Mouse (Mus musculus) urinary bladder, adult 2 months (tissue): ENCODE results near the gene Gnb3. TPM values are rescaled to one million over a fixed set of nuclear protein-coding genes. Genes with fewer than 3 reads are reported as not detected.
"Not testable (repeated sequence)": the region's sequence is repeated elsewhere in the genome, so short reads cannot be mapped to it uniquely, and the experiment has no call there.

Experiments used
- DNase-seq: peaks from one replicate; pipeline ENCODE4 v3.0.0; 2022; ENCODE audit warnings: low spot score
- polyA plus RNA-seq: library from polyadenylated mRNA; depleted of rRNA; stranded (reverse); fragments of >200 nt; gene quantifications from 2 replicates; pipeline ENCODE4 v1.2.3, GENCODE M21; 2012

Gnb3 gene
- polyA plus RNA-seq, 1 experiment, result 0.32 TPM

DNA sequence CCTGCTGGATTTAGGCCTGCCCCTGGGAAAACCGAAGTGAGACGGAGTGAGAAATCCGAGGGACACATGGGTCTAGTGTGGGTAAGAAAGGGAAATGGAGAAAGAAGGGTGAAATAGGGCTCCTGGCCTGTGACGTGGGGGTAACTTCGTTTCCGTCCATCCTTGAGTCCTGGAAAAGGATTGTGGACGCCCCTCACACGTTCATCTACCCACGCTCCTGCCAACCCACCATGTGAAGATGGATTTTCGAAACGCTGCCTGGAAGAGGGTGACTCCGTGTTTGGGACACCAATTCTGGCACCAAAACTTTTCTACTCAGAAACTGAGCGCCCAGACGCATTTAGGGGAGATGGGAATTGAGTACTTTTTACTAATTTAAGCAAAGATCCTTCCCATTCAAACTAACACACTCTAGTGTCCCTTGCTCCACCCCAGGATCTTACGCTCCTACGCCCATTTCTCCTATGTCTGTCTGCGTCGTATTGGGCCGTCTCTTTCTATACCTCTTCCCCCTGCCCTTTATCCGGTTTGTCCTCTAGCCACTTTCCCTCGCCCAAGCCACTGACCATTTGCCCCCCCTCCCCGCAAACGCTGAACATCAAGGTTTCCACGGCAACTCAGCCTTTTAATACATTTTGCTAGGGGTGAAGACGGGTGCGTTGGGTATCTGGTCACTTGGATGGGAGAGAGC, 17.9 kb upstream of the Gnb3 start:
- no peak for DNase-seq

DNA sequence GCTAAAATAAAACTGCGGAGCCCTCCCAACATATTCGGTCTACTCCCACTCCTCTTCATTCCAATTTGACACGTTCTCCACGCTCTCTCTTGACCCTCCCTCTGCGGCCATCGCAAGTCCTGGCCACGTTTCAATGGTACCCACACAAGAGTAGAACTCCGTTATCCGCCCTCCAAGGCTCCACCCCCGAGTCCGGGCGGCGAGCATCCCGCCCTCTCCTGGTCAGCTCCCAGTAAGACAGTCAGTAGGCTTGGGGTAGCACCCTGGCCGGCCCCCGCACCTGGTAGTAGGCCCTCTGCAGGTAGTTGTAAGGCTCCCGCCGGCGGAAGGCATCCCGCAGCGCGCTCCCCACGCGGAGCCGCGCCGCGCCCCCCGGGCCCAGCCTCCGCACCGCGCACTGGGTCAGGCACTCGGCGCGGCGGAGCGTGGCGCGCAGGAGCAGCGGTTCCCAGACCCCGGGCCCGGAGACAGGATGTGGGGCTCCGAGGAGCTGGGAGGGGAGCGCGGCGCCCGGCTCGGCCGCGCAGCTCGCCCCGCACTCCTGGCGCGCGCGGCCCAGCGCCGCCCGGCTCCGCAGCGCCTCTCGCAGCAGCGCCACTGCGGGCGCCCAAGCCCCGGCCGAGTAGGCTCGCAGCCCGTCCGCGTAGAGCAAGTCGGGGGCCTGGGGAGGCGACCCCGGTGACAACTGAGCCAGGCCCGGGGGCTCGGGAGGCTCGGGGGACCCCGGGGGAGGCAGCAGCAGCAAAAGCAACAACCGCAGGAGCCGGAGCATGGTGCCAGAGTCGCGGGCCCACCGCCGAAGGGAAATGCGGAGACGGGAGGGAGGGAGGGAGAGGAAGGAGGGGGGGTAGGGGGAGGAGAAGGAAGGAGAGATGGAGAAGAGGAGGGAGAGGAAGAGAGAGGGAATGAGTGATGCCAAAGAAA, 17.1 kb upstream of the Gnb3 start, which contains the start of gene P3h3:
Gene P3h3, minus strand, starts transcription at position 837 of the 924 bp plus-strand sequence.
- DNase-seq, result peak; percentile 60

DNA sequence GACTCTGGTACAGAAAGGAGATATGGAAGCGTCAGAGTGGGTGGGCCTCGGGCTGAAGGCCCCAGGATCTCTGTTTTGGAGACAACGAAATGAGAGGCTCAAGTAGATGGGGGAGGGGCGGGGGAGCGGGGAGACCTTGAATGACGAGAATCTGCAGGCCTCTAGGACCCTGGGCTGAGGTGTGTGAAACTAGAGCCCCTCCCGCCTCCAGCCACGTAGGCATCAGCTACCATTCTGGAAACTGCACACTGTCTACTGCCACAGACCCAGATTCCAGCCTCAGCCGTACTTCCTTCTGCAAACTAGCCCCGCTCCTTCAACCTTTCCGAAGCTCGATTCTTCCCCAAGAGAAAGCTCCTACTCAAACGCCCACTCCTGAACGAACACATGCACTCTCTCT, 16.2 kb upstream of the Gnb3 start:
- DNase-seq, result no peak

DNA sequence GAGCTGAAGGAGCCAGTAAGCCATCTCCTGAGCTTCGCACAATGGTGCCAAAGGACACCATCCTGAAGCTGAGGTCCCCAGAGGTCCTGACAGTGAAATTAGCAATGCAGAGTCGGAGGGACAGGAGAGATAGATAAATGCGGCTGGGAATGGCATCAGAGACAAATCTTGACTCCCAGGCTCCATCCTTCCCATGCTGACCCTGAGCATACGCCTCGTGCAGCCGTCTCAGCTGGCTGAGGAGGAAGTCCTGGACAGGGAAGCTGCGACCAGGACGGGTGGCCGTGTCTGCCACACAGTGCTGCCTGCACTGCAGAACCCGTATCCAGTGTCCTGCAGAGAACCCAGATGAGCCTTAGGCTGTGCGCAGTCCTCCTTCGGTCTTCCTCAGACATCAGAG, 14.6 kb upstream of the Gnb3 start:
- DNase-seq, result no peak

DNA sequence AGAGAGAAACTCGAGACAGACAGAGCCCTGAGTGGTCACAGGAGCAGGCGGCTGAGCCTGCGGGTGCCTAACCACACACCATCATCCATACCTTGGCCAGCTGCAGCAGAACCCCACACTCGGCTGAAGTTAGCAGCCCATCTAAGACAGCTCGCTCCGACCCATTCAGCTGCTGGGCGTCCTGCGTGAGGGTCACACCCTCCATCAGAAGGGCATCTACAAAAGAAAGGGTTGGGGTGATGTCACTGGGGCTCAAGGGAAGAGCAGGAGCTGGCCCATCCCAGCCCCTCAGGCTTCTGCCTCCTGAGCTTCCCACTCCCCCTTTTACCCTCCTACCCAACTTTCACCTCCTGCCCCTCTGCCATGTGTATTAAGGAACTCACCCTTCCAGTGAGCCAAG, 10.5 kb upstream of the Gnb3 start:
- no peak for DNase-seq

DNA sequence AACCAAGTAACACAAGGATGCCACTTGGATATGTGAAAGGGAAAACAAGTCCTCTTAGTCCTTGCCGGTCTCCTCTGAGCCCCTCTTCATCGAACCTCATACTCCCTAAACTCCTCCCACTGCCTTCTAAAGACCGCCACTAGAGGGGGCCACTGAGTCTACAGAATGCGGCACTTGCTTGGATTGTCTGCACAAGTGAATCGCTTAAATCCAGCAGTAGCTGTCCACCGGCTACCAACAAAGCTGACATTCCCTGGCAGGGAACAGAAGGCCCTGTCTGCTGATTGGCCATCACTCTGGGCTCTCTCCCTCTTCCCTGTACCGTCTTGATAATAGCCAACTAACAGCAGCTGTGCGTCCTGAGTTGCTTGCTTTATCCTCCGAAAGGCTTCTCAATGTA, 7.2 kb upstream of the Gnb3 start:
- DNase-seq, result peak; percentile 71

DNA sequence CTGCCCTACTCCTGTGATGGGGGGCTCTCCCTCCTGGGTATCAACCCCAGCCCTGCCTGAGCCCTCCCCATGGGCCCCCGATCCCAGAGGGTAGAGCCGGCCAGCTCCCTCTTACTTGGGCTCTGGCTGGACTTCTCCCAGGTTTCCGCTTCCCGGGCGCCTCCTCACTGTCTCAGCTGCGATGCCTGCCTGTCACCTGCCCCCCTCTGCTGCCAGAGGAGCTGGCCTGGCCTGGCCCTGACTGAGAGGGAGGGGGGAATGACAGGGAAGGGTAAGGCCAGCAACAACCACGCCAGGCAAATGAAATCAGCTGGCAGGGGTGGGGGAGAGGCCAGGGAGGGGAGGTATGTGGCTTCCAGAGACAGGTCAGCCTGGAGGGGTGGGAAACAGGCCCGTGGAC, 270 bp downstream of the Gnb3 start:
- no peak for DNase-seq

DNA sequence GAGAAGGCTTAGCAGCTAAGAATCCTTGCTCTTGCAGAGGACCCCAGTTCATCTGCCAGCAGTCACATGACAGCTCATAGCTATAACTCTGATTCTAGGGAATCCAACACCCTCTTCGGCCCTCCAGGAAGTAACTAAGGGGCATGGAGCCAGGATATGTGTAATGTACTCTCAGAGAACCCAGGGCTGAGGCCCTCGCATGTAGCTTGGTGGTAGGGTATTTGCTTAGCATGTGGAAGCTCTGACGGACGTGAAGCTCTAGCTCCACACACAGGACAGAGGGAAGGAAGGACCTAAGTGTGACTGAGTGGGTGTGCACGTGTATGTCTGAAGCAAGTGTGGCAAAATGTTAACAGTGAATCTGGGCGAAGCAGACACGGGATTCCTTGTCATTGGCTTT, 3.7 kb downstream of the Gnb3 start:
- DNase-seq, result no peak

DNA sequence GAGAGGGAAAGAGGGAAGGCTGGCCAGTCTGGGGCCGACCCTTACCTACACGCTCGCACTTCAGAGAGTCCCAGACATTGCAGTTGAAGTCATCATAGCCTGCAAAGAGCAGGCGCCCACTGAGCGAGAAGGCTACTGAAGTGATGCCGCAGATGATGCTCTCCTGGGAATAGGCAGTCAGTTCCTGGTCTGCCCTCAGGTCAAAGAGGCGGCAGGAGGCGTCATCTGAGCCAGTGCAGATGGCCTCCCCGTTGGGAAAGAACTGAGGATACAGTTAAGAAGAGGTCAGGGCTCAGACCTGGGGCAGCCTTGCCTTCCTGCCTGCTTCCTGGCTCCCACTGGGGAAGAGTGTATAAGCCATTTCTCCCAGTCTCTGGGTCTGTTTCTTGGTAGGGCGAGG, 4.5 kb downstream of the Gnb3 start:
- no peak for DNase-seq

DNA sequence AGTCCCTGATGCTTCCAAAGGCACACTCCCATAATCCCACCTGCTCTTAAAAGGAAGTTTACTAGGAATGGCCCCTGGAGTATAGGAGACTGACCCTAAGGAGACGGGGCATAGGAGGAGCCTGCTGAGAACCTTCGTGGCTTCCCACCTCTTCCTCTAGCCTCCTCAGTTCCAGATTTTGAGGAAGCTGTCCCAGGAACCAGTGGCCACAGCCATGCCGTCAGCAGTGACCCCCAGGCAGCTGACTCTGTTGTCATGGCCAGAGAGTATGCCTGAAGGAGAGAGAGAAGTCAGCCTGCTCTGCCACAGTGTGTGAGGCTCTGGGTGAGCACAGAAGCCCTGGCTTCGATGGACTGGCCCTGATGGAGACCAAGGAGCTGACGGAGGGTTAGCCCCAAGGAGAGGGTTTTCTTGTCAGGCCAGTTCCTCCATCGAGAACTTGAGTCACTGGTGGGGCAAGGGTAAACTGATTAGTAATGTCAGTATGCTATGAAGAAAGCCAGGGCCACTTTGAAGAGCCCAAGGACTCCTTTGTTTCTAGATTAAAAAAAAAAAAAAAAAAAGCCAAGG, 5.5 kb downstream of the Gnb3 start:
- DNase-seq, result no peak

DNA sequence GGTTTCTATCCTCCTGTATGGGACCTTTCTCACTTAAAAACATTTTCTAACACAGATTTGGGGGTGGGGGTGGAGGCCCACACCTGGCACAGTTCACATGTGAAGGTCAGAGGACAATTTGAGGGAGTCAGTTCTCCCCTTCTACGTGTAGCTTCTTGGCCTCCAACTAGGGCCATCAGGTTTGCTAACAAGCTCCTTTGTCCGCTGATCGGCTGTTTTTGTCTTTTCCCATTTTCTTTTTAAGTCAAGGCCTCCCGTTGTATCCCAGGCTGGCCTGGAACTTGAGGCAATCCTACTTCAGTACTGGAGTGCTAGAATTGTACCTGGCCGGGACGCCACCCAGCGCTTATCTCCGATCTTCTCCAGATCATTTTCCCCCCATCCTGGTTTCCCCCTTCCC, 8.4 kb downstream of the Gnb3 start:
- DNase-seq, result no peak

DNA sequence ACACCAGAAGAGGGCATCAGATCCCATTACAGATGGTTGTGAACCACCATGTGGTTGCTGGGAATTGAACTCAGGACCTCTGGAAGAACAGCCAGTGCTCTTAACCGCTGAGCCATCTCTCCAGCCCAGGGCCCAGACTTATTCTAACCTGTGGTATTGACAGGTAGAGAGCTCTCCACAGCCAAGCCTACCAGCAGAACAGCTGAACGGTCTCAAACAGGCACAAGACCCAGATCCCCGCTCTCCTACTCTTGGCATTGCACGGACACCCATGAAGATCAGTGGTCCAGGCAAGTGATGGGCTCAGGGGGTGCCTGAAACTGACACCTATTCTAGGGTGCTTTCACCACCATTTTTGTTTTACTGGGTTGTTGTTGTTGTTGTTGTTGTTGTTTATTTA, 8.9 kb downstream of the Gnb3 start:
- not testable (repeated sequence) for DNase-seq

DNA sequence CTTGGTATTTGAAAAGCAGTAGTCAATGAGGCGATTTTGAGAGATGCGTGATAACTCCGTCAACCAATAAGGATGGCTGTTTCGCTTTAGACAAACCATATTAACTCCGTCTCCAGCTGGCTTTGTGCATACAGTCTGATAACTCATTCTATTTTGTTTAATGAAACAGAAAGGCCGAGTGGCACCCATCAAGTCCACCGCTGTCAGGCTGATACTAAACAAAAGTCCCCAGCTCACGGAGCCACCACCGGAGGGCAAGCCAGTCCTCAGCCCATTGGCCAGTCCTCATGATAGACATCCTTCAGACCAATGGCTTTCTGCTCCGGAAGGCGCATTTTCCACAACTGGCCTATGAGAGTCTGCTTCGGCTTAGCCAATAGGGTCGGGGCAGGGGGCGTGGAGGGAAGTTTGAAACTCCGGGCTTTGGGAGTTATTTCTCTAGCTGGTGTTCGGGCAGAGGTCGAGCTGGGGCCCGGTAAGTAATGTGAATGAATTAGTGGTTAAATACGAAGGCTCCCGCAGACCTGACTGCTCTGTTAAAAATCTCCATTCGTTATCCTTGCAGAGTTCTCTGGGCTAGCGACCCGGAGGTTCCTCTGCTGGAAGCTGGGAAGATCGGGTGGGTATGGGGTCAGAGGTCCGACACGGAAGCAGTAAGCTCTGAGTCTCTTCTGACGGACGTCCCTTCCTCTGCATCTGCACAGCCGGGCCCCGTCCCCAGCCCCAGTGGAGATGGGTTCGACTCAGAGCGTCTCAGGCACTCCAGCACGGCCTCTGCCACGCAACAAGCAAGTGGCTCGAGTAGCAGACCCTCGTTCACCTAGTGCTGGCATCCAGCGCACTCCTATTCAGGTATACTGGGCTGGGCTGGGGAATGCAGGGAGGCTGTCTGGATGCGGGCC, 10.0 kb downstream of the Gnb3 start:
- DNase-seq, result peak; percentile 80

DNA sequence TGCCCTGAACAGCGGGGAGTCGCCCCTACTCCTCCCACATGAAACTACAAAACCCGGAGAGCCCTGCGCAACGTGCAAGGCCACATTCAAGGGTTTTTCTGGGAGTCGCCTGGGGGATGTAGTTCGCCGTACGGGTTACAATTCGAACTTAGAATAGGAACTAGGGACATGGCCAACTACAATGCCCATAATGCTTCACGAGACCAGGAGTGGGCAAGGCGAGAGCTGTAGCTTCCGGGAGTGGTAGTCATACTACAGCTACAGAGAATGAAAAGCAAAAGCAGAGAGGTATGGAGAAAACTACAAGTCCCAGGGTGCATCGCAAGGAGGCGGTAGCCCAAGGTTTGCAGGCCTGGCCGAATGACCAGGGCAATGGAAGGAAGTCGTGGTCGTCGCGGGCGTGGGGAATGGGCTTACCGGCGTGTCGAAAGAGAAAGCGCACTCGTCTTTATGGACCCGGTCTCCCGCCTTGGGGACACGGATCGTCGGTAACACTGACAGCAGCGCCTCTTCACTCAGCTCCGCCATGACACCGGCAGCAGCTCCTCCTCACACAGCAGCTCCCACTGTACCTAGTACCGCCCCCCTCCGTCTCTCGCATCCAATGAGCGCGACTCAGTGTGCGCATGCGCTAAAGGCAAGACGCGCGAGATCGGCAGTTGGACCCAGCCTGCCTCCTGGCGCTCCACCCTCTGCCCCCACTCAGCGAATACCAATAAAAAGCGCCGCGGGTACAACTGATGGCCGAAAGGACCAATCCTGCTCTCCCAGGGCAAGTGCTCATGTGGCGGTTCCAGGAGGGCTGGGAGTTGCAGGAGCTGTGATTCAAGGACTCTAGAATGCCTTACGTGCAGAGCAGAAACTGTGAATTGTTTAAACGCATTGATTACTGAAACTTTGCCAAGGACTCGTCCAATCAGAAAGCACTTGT, 10.9 kb downstream of the Gnb3 start, which contains the start of the genes Usp5 and Cdca3:
Gene Usp5, minus strand, starts transcription at position 617 of the 931 bp plus-strand sequence.
Gene Cdca3, plus strand, starts transcription at position 680 of the 931 bp plus-strand sequence.
- DNase-seq, result peak; percentile 94

DNA sequence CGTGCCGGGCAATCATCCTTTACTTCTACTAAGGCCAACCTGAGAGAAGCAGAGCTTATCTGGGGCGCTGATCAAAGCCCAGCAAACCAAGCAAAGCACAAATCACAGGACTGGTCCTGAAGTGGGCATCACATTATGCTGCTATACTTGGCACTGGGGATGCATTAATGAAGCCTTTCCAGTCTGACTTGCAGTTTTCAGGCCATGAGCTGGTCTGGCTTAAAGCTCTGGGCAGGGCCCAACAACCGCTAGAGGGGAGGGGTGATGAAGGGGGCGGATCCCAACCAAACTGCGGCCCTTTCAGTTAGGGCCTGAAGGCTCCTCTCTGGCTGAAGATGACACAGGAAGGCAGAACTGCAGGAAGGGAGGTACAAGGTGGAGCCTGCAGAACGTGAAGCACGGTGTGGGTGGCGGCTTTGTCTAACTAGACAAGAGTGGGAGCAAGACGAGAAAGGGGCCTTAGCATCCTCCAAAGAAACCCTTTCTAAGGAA, 11.9 kb downstream of the Gnb3 start:
- DNase-seq, result no peak

DNA sequence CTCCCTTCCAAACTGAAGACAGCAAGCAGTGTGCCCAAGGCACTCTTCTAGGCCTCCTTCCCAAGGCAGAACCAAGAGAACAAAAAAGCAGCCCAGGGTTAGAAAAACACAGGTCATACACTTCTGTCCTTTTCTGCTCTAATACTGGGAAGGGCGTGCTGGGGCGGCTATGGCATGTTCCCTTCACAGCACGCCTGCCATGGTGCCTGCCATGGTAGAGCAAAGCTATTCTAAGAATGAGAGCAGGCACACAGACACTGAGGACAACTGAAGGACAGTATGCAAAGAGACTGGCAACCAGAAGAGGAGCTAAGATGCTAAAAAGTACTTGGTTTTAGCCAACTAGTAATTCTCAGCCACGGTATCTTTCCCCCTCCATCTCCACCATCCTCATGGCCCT, 18.0 kb downstream of the Gnb3 start:
- DNase-seq, result no peak

DNA sequence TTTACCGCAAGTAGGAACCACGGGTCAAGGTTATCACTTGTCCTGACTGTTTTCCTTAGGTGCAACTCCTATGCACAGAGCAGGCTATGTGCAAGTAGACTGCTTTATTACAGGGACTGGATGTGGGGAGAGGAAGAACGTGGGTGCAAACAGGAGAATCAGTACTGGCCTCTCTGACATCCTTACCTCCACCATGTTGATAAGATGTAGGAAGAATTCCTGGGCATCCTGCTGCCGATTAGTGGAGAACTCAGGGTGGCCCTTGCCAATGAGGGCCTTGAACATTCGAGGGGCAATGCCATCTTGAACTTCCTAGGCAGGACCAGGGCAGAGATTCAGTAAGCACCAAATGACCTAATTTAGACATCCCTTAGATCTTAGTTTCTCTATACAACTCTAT, 19.2 kb downstream of the Gnb3 start:
- no peak for DNase-seq

DNA sequence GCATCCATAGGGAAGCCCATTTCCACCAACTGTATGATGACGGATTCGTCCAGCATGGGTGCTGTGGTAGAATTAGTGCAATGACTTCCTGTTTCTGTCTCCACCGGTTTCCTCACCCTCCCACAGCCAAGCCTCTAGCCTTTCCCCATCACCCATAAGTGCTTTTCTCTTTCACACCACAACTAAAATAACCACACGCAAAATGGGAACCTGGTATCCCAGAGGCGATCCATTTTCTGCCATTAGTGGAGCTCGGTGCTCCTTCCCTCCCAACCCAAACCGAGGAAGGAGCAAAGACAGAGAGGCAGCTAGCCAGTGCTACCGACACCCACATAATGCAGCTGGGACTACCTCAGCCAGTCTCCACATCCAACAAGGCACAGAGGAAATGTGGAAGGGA, 22.1 kb downstream of the Gnb3 start:
- DNase-seq, result no peak

DNA sequence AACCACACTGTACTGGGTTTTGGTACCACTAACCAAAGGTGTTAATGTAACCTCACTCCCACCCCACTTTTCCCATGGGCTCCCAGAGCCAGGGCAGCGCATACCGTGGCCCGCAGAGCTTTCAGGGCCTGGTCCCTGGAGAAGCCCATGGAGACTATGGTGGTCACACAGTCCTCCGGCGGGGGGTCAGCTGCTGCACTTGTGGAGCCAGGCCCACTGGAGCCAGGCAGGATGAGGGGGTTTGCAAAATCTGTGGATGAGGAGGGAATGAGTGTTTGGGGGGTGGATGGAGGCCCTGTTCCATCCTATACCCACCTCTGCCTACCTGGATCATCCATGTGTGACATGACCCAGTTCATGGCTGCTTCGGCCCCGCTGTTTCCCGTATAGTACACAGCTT, 22.5 kb downstream of the Gnb3 start:
- no peak for DNase-seq

DNA sequence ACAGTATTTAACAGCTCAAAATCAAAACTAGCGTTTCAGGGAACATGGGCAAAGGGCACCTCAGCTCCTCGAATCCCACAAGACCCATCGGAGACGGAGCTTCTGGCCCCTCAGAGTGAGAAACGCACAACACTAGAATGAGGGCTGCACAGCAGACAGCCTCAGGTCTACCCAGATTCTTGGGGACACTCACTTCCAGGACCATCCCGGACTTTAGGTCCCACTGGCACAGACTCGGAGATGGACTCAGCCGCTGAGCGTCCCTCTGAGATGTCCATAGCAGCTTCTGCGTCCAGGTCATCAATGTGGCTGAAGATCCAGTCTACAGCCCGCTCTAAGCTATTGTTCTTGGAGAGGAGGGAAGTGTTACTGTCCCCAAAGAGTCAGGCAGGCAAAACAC, 22.9 kb downstream of the Gnb3 start:
- no peak for DNase-seq
